Mouse (Mus musculus): ENCODE results near the gene Urb2.
"Not testable (repeated sequence)": the region's sequence is repeated elsewhere in the genome, so short reads cannot be mapped to it uniquely, and the experiment has no call there.

Urb2 gene

DNA sequence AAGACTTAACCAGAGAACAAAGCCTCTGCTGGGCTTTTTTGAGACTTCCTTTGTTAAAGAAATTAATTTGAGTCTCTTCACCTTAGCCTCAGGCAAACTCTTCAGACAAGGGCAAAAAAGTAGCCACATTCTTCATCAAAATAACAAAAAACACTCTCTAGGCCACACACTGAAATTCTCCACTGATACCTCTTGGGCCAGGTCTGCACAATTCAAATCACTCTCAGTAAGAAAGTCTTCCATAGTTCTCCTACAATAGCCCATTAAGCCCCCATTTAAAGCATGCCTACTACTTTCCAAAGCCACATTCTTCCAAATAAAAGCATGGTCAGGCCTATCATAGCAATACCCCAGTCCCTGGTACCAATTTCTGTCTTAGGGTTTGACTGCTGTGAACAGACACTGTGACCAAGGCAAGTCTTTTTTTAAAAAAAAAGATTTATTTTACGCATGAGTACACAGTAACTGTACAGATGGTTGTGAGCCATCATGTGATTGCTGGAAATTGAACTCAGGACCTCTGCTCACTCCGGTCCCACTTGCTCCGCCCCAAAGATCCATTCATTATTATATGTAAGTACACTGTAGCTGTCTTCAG lies 9.2 kb upstream of the Urb2 start:
- intact Hi-C loops (cut with DNase I), result no loop called here

DNA sequence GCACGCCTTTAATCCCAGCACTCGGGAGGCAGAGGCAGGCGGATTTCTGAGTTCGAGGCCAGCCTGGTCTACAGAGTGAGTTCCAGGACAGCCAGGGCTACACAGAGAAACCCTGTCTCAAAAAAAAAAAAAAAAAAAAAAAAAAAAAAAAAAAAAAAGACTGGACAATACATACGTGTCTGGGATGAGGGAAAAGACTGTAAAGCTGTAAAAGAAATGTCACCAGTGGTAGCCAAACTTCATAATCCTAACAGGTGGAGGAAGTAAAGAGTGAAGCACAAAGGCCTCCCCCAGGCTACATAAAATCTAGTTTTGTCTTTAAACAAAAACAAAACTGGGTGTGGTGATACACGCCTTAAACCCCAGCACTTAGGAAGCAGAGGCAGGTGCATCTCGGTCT lies 7.0 kb upstream of the Urb2 start:
- intact Hi-C loops (cut with DNase I), result not testable (repeated sequence)

GRCm38 (mm10) chr8:124014751-124015150 lies 6.6 kb upstream of the Urb2 start:
- intact Hi-C loops (cut with DNase I), result loop anchor here (5.0 kb wide), 1 partner anchor 32 kb away; the partner anchor contains the start of gene Abcb10

DNA sequence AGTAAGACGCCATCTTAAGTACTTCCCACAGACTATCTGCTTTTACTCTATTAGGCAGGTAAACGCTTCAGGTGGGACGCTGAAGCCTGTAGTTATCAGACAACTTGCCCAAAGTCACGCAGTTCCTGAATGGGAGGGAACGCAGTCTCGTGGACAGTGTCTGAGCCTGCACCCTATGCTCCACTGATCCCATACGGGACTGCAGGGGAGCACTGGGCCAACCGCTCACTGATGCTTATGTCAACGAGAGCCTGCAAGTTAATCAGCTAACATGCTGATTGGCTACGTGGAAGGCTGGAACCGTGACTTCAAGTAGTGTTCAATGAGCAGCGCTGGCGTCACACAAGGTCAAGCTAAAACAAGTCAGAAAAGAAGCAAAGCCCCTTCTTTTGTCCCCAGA lies 1.5 kb upstream of the Urb2 start:
- intact Hi-C loops (cut with DNase I), result loop anchor here (5.0 kb wide), 1 partner anchor 37 kb away; the partner anchor contains the start of gene Abcb10

GRCm38 (mm10) chr8:124020439-124021236 lies 670 bp upstream of the Urb2 start:
- intact Hi-C loops (cut with DNase I), result no loop called here

- intact Hi-C loops (cut with DNase I), result not testable (repeated sequence)
Observed at GRCm38 (mm10) chr8:124026265-124026664, 5.0 kb downstream of the Urb2 start.

DNA sequence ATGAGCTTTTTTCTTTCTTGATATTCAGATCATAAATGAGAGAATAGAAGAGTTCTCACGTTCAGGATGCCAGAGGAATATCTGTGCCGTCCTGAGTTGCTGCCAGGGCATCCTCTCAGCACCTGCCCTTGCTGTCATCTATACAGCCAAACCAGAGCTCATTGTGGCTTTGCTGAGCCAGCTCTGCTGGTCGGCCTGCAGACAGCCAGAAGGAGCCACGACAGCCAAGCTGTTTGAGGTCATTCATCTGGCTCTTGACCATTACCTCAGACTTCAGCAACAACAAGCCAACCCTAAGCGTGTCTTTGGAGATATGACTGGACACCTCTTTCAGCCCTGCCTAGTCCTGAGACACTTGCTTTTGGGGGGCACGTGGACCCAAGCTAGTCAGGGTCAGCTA lies 6.5 kb downstream of the Urb2 start:
- intact Hi-C loops (cut with DNase I), result no loop called here

DNA sequence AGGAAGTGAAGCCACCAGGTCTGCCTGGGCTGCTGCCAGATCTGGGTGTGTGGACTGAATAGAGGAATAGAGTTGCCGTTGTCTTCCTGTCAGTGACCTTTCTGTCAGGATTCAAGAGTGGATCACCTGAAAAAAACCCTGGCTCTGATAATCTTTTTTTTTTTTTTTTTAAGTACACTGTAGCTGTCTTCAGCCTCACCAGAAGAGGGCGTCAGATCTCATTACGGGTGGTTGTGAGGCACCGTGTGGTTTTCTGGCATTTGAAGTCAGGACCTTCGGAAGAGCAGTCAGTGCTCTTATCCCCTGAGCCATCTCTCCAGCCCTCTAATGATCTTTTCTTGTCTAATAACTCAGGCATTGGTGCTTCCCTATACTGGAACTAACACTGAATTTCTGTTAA lies 12.1 kb downstream of the Urb2 start:
- intact Hi-C loops (cut with DNase I), result loop anchor here (10.0 kb wide), 1 partner anchor 109 kb away; no protein-coding TSS in a partner anchor

GRCm38 (mm10) chr8:124038121-124038520 lies 16.8 kb downstream of the Urb2 start:
- intact Hi-C loops (cut with DNase I), result loop anchor here (10.0 kb wide), 1 partner anchor 113 kb away; no protein-coding TSS in a partner anchor

DNA sequence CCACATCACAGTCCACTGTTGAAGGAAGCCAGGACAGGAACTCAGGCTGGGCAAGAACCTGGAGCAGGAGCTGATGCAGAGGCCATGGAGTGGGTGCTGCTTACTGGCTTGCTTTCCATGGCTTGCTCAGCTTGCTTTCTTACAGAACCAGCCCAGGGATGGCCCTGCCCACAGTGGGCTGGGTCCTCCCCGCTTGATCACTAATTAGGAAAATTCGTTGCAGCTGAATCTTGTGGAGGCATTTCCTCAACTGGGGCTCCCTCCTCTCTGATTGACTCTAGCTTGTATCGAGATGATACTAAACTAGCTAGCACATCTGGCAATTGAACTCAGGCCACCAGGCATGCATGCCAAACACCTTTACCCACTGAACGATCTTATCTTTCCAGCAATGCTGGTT lies 18.0 kb downstream of the Urb2 start:
- intact Hi-C loops (cut with DNase I), result loop anchor here (10.0 kb wide), 1 partner anchor 115 kb away; no protein-coding TSS in a partner anchor

GRCm38 (mm10) chr8:124042201-124042600 lies 20.9 kb downstream of the Urb2 start:
- intact Hi-C loops (cut with DNase I), result no loop called here

GRCm38 (mm10) chr8:124044421-124044820 lies 23.1 kb downstream of the Urb2 start:
- intact Hi-C loops (cut with DNase I), result no loop called here

DNA sequence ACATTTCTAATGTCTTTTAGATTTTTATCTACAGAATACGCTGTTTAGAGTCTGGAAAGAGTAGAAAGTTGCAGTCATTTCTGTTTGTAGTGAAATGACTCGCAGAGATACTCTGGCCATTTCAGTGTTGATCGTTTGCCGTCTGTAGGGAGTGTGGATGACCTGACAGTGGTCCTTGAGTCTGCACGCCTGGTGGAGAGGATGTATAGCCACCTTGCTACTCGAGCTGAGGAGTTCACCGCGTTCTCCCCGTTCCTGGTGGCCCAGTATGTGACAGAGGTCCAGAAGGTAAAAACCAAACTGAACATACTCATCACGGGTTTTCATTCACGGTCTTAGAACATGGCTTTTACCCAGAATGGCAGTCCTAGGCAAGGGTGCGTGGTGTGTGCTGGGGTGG lies 23.6 kb downstream of the Urb2 start:
- intact Hi-C loops (cut with DNase I), result no loop called here

GRCm38 (mm10) chr8:124045856-124046255 lies 24.5 kb downstream of the Urb2 start:
- intact Hi-C loops (cut with DNase I), result no loop called here

GRCm38 (mm10) chr8:124052110-124052509 lies 30.8 kb downstream of the Urb2 start:
- intact Hi-C loops (cut with DNase I), result loop anchor here (1.0 kb wide), 1 partner anchor 297 kb away; no protein-coding TSS in a partner anchor

GRCm38 (mm10) chr8:124052568-124052967 lies 31.3 kb downstream of the Urb2 start:
- intact Hi-C loops (cut with DNase I), result loop anchor here (1.0 kb wide), 1 partner anchor 297 kb away; no protein-coding TSS in a partner anchor

GRCm38 (mm10) chr8:124056832-124057655 lies 35.7 kb downstream of the Urb2 start:
- intact Hi-C loops (cut with DNase I), result no loop called here

- intact Hi-C loops (cut with DNase I), result no loop called here
Observed at GRCm38 (mm10) chr8:124066325-124067058, 45.2 kb downstream of the Urb2 start.

GRCm38 (mm10) chr8:124067059-124067750 lies 45.9 kb downstream of the Urb2 start:
- intact Hi-C loops (cut with DNase I), result no loop called here

All from adrenal gland (tissue).